Mouse (Mus musculus): Measurements from ENCODE around the gene Gna15. TPM values are rescaled to one million over a fixed set of nuclear protein-coding genes. Genes with fewer than 3 reads are reported as not detected.

Gna15 gene
- polyA plus RNA-seq, 1 experiment: 1.5 TPM

GRCm38 (mm10) chr10:81495151-81495550 lies 28.9 kb downstream of the Gna15 start:
- Histone ChIP-seq H3K4me1 (ENCODE audit: control insufficient read depth, insufficient read depth, insufficient read length, low read length) (peaks cover 20% of the 10 kb centered on the region), H3K4me3 (ENCODE audit: low read depth, low read length) (peak overlapping the region; percentile 82), H3K27me3 (ENCODE audit: control insufficient read depth, insufficient read depth, low read length) (no peaks in the 10 kb centered on the region), H3K36me3 (ENCODE audit: control insufficient read depth, insufficient read depth, low read length) (peaks cover 30% of the 10 kb centered on the region), H3K27ac (ENCODE audit: insufficient read depth, low read depth, low read length) (peak overlapping the region; percentile 63)
- TF ChIP-seq POLR2A (IDR thresholded peaks at IDR 0.05; ENCODE audit: low read depth, low read length): no peak
- no peak for TF ChIP-seq CTCF (IDR thresholded peaks at IDR 0.05; ENCODE audit: extremely low read depth, insufficient read length, insufficient replicate concordance, low read depth, low read length)
- 32% methylated on average over 6 of the region's 6 CpGs for WGBS

GRCm38 (mm10) chr10:81494260-81495041 lies 29.6 kb downstream of the Gna15 start:
- H3K27ac ChIP-seq (ENCODE audit: insufficient read depth, low read depth, low read length): peak overlapping the region; percentile 63

GRCm38 (mm10) chr10:81493601-81494220 lies 30.3 kb downstream of the Gna15 start:
- Histone ChIP-seq H3K27ac (ENCODE audit: insufficient read depth, low read depth, low read length) (peak overlapping the region; percentile 63), H3K4me3 (ENCODE audit: low read depth, low read length) (peak overlapping the region; percentile 82; the same call in 1 of the 2 replicates), H3K36me3 (ENCODE audit: control insufficient read depth, insufficient read depth, low read length) (peaks cover 42% of the 10 kb centered on the region), H3K4me1 (ENCODE audit: control insufficient read depth, insufficient read depth, insufficient read length, low read length) (peaks cover 20% of the 10 kb centered on the region), H3K27me3 (ENCODE audit: control insufficient read depth, insufficient read depth, low read length) (no peaks in the 10 kb centered on the region)
- WGBS: 73% methylated on average over 8 of the region's 8 CpGs
- no peak for TF ChIP-seq CTCF (IDR thresholded peaks at IDR 0.05; ENCODE audit: extremely low read depth, insufficient read length, insufficient replicate concordance, low read depth, low read length)
- no peak for TF ChIP-seq POLR2A (IDR thresholded peaks at IDR 0.05; ENCODE audit: low read depth, low read length)

More at GRCm38 (mm10) chr10:81494260-81495041, 29.6 kb downstream of the Gna15 start:
- TF ChIP-seq POLR2A (IDR thresholded peaks at IDR 0.05; ENCODE audit: low read depth, low read length) (no peak), CTCF (IDR thresholded peaks at IDR 0.05; ENCODE audit: extremely low read depth, insufficient read length, insufficient replicate concordance, low read depth, low read length) (no peak)
- Histone ChIP-seq H3K27me3 (ENCODE audit: control insufficient read depth, insufficient read depth, low read length) (no peaks in the 10 kb centered on the region), H3K4me3 (ENCODE audit: low read depth, low read length) (peak overlapping the region; percentile 82; the same call in 1 of the 2 replicates), H3K4me1 (ENCODE audit: control insufficient read depth, insufficient read depth, insufficient read length, low read length) (peaks cover 20% of the 10 kb centered on the region), H3K36me3 (ENCODE audit: control insufficient read depth, insufficient read depth, low read length) (peaks cover 36% of the 10 kb centered on the region)
- 40% methylated on average over 11 of the region's 11 CpGs for WGBS

- WGBS: 90% methylated on average over 11 of the region's 11 CpGs
- Histone ChIP-seq H3K27me3 (ENCODE audit: control insufficient read depth, insufficient read depth, low read length) (no peaks in the 10 kb centered on the region), H3K36me3 (ENCODE audit: control insufficient read depth, insufficient read depth, low read length) (peaks cover 52% of the 10 kb centered on the region), H3K4me1 (ENCODE audit: control insufficient read depth, insufficient read depth, insufficient read length, low read length) (peaks cover 20% of the 10 kb centered on the region), H3K27ac (ENCODE audit: insufficient read depth, low read depth, low read length) (no peak overlapping the region), H3K4me3 (ENCODE audit: low read depth, low read length) (no peak overlapping the region)
- TF ChIP-seq CTCF (IDR thresholded peaks at IDR 0.05; ENCODE audit: extremely low read depth, insufficient read length, insufficient replicate concordance, low read depth, low read length): no peak
- TF ChIP-seq POLR2A (IDR thresholded peaks at IDR 0.05; ENCODE audit: low read depth, low read length): no peak
Observed at GRCm38 (mm10) chr10:81492606-81493240, 31.3 kb downstream of the Gna15 start.

GRCm38 (mm10) chr10:81491018-81491417 lies 33.0 kb downstream of the Gna15 start:
- peaks cover 64% of the 10 kb centered on the region for H3K36me3 ChIP-seq (ENCODE audit: control insufficient read depth, insufficient read depth, low read length)
- H3K27ac ChIP-seq (ENCODE audit: insufficient read depth, low read depth, low read length): no peak overlapping the region
- peaks cover 20% of the 10 kb centered on the region for H3K4me1 ChIP-seq (ENCODE audit: control insufficient read depth, insufficient read depth, insufficient read length, low read length)

GRCm38 (mm10) chr10:81489941-81490340 lies 34.1 kb downstream of the Gna15 start:
- H3K27ac ChIP-seq (ENCODE audit: insufficient read depth, low read depth, low read length): no peak overlapping the region
- H3K4me1 ChIP-seq (ENCODE audit: control insufficient read depth, insufficient read depth, insufficient read length, low read length): peaks cover 13% of the 10 kb centered on the region
- TF ChIP-seq POLR2A (IDR thresholded peaks at IDR 0.05; ENCODE audit: low read depth, low read length) (no peak), CTCF (IDR thresholded peaks at IDR 0.05; ENCODE audit: extremely low read depth, insufficient read length, insufficient replicate concordance, low read depth, low read length) (no peak)
- no peaks in the 10 kb centered on the region for H3K27me3 ChIP-seq (ENCODE audit: control insufficient read depth, insufficient read depth, low read length)
- H3K36me3 ChIP-seq (ENCODE audit: control insufficient read depth, insufficient read depth, low read length): peaks cover 64% of the 10 kb centered on the region
- H3K4me3 ChIP-seq (ENCODE audit: low read depth, low read length): no peak overlapping the region
- 83% methylated on average over 14 of the region's 14 CpGs for WGBS

More at GRCm38 (mm10) chr10:81491018-81491417, 33.0 kb downstream of the Gna15 start:
- WGBS: 91% methylated on average over 9 of the region's 9 CpGs
- H3K27me3 ChIP-seq (ENCODE audit: control insufficient read depth, insufficient read depth, low read length): no peaks in the 10 kb centered on the region
- no peak for TF ChIP-seq POLR2A (IDR thresholded peaks at IDR 0.05; ENCODE audit: low read depth, low read length)
- TF ChIP-seq CTCF (IDR thresholded peaks at IDR 0.05; ENCODE audit: extremely low read depth, insufficient read length, insufficient replicate concordance, low read depth, low read length): no peak
- no peak overlapping the region for H3K4me3 ChIP-seq (ENCODE audit: low read depth, low read length)

GRCm38 (mm10) chr10:81488081-81488480 lies 35.9 kb downstream of the Gna15 start:
- no peaks in the 10 kb centered on the region for H3K4me1 ChIP-seq (ENCODE audit: control insufficient read depth, insufficient read depth, insufficient read length, low read length)
- no peak overlapping the region for H3K27ac ChIP-seq (ENCODE audit: insufficient read depth, low read depth, low read length)
- no peak overlapping the region for H3K4me3 ChIP-seq (ENCODE audit: low read depth, low read length)
- no peak for TF ChIP-seq CTCF (IDR thresholded peaks at IDR 0.05; ENCODE audit: extremely low read depth, insufficient read length, insufficient replicate concordance, low read depth, low read length)
- no peak for TF ChIP-seq POLR2A (IDR thresholded peaks at IDR 0.05; ENCODE audit: low read depth, low read length)
- WGBS: 91% methylated on average over 11 of the region's 11 CpGs
- H3K36me3 ChIP-seq (ENCODE audit: control insufficient read depth, insufficient read depth, low read length): peaks cover 63% of the 10 kb centered on the region
- no peaks in the 10 kb centered on the region for H3K27me3 ChIP-seq (ENCODE audit: control insufficient read depth, insufficient read depth, low read length)
